Mouse (Mus musculus): Measurements from ENCODE around the gene Cux2. TPM values are rescaled to one million over a fixed set of nuclear protein-coding genes. Genes with fewer than 3 reads are reported as not detected.
"Not testable (repeated sequence)": the region's sequence is repeated elsewhere in the genome, so short reads cannot be mapped to it uniquely, and the experiment has no call there.

The Cux2 gene
- total and polyA plus RNA-seq, 3 experiments: 0.11 TPM; not detected in 2

GRCm38 (mm10) chr5:121856740-121857139 is 193.2 kb downstream of the Cux2 start:
- no peak for DNase-seq (ENCODE audit: low spot score)

DNA sequence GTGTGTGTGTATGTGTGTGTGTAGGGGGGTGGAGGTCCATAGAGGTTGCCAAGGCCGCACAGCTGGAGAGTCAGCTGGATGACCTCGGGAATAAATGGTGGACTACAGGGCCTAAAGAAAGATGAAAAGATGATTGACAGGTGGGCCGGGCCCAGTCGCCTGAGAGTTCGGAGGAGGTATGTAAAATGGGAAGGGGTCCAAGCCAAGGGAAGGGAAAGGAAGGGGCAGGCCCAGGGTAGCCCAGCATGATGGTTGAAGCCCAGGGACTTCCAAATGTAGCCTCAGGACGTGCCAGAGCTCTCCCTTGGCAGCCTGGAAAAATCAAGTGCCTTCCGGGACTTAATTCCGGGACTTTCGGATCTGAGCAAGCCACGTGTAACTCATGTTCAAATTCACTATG is 195.1 kb downstream of the Cux2 start:
- no peak for TF ChIP-seq GATA2 (IDR thresholded peaks at IDR 0.05; ENCODE audit: borderline replicate concordance, low read depth, low read length)
- no peak for TF ChIP-seq POLR2AphosphoS5 (IDR thresholded peaks at IDR 0.05; ENCODE audit: insufficient replicate concordance, low read depth, low read length)
- Histone ChIP-seq H3K4me1 (ENCODE audit: insufficient read depth, low read depth, low read length) (peaks cover 17% of the 10 kb centered on the region), H3K9me3 (replicated peaks) (no peaks in the 10 kb centered on the region), H3K4me3 (ENCODE audit: low read depth, low read length) (no peak overlapping the region), H3K36me3 (replicated peaks) (peaks cover 43% of the 10 kb centered on the region), H3K27me3 (ENCODE audit: insufficient read depth, low read length) (peaks cover 14% of the 10 kb centered on the region)
- ATAC-seq (ENCODE audit: extremely low read depth, insufficient number of reproducible peaks, low FRiP score, poor library complexity, severe bottlenecking): no peak
- no peak for DNase-seq (ENCODE audit: low spot score)

More at GRCm38 (mm10) chr5:121856740-121857139, 193.2 kb downstream of the Cux2 start:
- Histone ChIP-seq H3K9me3 (replicated peaks) (no peaks in the 10 kb centered on the region), H3K36me3 (replicated peaks) (peaks cover 28% of the 10 kb centered on the region), H3K4me3 (ENCODE audit: low read depth, low read length) (no peak overlapping the region), H3K27me3 (ENCODE audit: insufficient read depth, low read length) (peaks cover 26% of the 10 kb centered on the region), H3K4me1 (ENCODE audit: insufficient read depth, low read depth, low read length) (no peaks in the 10 kb centered on the region)
- ATAC-seq (ENCODE audit: extremely low read depth, insufficient number of reproducible peaks, low FRiP score, poor library complexity, severe bottlenecking): no peak
- TF ChIP-seq CTCF (IDR thresholded peaks at IDR 0.05; ENCODE audit: low read depth, low read length) (no peak), GATA1 (IDR thresholded peaks at IDR 0.05; ENCODE audit: borderline replicate concordance, low read length) (no peak), POLR2AphosphoS5 (IDR thresholded peaks at IDR 0.05; ENCODE audit: insufficient replicate concordance, low read depth, low read length) (no peak), GATA2 (IDR thresholded peaks at IDR 0.05; ENCODE audit: borderline replicate concordance, low read depth, low read length) (no peak), TAL1 (conservative IDR thresholded peaks at IDR 0.05; ENCODE audit: low read depth, low read length) (no peak)

DNA sequence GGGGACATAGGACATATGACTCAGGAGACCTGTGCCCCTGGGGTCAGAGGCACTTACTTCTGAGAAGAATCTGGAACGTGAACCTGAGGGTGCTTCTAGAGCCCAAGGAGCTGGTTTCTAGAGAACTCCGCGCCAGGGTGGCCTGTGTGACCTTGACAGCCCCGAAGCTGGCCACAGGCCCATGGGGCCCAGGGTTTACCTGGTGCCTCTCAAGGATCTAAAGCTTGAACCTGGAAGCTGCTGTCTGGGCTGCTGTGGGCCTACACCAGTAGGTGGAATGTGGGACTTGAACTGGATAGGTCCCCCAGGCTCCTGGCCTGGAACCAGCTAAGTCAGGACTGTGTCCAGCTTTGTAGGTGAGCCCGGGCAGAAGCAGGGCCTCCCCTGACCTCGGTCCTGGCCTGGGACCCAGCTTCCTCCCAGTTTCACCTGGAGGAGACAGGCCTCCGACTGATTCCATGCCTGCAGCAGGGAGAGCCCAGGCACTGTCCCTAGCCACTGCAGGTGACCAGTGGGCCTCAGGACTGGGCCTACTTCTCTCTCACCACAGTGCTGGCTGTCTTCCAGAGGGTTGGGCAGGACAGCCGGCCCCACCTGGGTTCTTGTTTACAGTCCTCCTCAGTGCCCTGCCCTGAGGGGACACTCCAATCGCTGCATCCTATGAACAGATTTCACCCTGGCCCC is 196.4 kb downstream of the Cux2 start:
- no peak overlapping the region for H3K4me3 ChIP-seq (ENCODE audit: low read depth, low read length)
- H3K27me3 ChIP-seq (ENCODE audit: insufficient read depth, low read length): peaks cover 14% of the 10 kb centered on the region
- TF ChIP-seq TAL1 (conservative IDR thresholded peaks at IDR 0.05; ENCODE audit: low read depth, low read length): no peak
- TF ChIP-seq POLR2AphosphoS5 (IDR thresholded peaks at IDR 0.05; ENCODE audit: insufficient replicate concordance, low read depth, low read length): no peak
- no peak for TF ChIP-seq GATA2 (IDR thresholded peaks at IDR 0.05; ENCODE audit: borderline replicate concordance, low read depth, low read length)
- no peak for TF ChIP-seq GATA1 (IDR thresholded peaks at IDR 0.05; ENCODE audit: borderline replicate concordance, low read length)
- no peak for TF ChIP-seq CTCF (IDR thresholded peaks at IDR 0.05; ENCODE audit: low read depth, low read length)
- no peaks in the 10 kb centered on the region for H3K9me3 ChIP-seq (replicated peaks)
- H3K36me3 ChIP-seq (replicated peaks): peaks cover 43% of the 10 kb centered on the region
- H3K4me1 ChIP-seq (ENCODE audit: insufficient read depth, low read depth, low read length): peaks cover 21% of the 10 kb centered on the region
- no peak for ATAC-seq (ENCODE audit: extremely low read depth, insufficient number of reproducible peaks, low FRiP score, poor library complexity, severe bottlenecking)
- no peak for DNase-seq (ENCODE audit: low spot score)

DNA sequence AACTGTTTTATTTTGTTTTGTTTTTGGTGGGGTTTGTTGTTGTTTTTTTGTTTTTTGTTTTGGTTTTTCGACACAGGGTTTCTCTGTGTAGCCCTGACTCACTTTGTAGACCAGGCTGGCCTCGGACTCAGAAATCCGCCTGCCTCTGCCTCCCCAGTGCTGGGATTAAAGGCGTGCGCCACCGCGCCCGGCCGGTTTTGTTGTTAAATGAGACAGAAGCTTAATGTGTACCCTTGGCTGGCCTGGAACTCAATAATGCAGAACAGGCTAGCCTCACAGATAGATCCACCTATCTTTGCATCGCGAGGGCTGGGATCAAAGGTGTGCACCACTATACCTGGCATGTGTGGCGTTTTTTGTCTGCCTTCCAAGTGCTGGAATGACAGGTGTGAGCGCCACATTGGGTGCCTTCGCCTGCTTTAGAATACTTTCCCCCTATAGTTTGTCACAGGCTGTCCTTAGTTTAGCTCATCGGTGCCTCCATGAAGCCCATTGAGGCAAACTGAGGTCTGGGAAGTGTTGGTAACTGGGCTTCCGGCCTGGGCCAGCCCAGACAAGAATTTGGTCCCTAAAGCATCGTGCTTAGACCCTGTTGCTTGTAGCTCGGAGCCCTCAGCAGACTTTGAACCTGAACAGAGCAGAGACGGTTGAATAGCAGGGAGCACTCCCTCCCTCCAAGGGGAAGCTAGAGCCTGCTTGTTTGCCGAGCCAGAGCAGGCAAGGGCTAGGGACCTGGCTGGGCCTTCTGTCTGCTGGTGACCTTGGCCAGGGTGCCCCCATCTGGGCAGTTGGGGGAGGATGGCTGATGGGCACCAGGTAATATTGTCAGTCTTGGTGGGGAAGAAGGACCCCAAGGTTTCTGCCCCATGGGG is 200.2 kb downstream of the Cux2 start:
- TF ChIP-seq POLR2AphosphoS5 (IDR thresholded peaks at IDR 0.05; ENCODE audit: insufficient replicate concordance, low read depth, low read length) (no peak), CTCF (IDR thresholded peaks at IDR 0.05; ENCODE audit: low read depth, low read length) (no peak), TAL1 (conservative IDR thresholded peaks at IDR 0.05; ENCODE audit: low read depth, low read length) (no peak), GATA1 (IDR thresholded peaks at IDR 0.05; ENCODE audit: borderline replicate concordance, low read length) (no peak), GATA2 (IDR thresholded peaks at IDR 0.05; ENCODE audit: borderline replicate concordance, low read depth, low read length) (no peak)
- peak overlapping the region; percentile 82 for H3K4me3 ChIP-seq (ENCODE audit: low read depth, low read length)
- no peak for DNase-seq (ENCODE audit: low spot score)
- H3K27me3 ChIP-seq (ENCODE audit: insufficient read depth, low read length): no peaks in the 10 kb centered on the region; the same call in 1 of the 2 replicates
- H3K4me1 ChIP-seq (ENCODE audit: insufficient read depth, low read depth, low read length): peaks cover 40% of the 10 kb centered on the region
- no peak for ATAC-seq (ENCODE audit: extremely low read depth, insufficient number of reproducible peaks, low FRiP score, poor library complexity, severe bottlenecking)
- peaks cover 43% of the 10 kb centered on the region for H3K36me3 ChIP-seq (replicated peaks)
- H3K9me3 ChIP-seq (replicated peaks): no peaks in the 10 kb centered on the region

DNA sequence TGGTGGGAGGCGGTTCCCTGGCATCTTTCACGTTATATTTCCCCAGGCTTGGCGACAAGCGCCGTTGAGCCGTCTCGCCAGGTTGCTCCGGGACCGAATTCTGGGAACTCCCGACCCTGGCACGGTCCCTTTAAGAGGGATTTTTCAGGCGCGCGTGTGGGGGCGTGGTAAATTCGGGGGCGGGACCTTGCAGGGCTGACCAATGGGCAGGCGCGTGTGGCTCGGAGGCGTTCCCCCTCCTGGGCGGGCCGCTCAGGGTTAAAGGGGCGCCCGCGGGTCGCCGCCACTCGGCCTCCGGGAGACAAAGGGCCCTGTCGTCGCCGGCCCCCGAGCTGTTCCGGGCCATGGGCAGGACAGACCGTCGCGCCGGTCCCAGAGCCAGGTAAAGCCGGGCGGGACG is 201.2 kb downstream of the Cux2 start, which contains the start of gene Pheta1:
Gene Pheta1 (plus strand): TSS at position 242 of the 400 bp plus-strand sequence.
- Histone ChIP-seq H3K9me3 (replicated peaks) (no peaks in the 10 kb centered on the region), H3K27me3 (ENCODE audit: insufficient read depth, low read length) (peaks cover 7% of the 10 kb centered on the region; the same call in 1 of the 2 replicates), H3K4me1 (ENCODE audit: insufficient read depth, low read depth, low read length) (peaks cover 47% of the 10 kb centered on the region), H3K4me3 (ENCODE audit: low read depth, low read length) (peak within 1 kb of the TSS; percentile 82), H3K36me3 (replicated peaks) (peaks cover 35% of the 10 kb centered on the region)
- DNase-seq (ENCODE audit: low spot score) (peak; percentile 94), ATAC-seq (ENCODE audit: extremely low read depth, insufficient number of reproducible peaks, low FRiP score, poor library complexity, severe bottlenecking) (peak; percentile 80)
- TF ChIP-seq POLR2AphosphoS5 (IDR thresholded peaks at IDR 0.05; ENCODE audit: insufficient replicate concordance, low read depth, low read length) (no peak), CTCF (IDR thresholded peaks at IDR 0.05; ENCODE audit: low read depth, low read length) (no peak), TAL1 (conservative IDR thresholded peaks at IDR 0.05; ENCODE audit: low read depth, low read length) (no peak), GATA1 (IDR thresholded peaks at IDR 0.05; ENCODE audit: borderline replicate concordance, low read length) (no peak), GATA2 (IDR thresholded peaks at IDR 0.05; ENCODE audit: borderline replicate concordance, low read depth, low read length) (no peak)

DNA sequence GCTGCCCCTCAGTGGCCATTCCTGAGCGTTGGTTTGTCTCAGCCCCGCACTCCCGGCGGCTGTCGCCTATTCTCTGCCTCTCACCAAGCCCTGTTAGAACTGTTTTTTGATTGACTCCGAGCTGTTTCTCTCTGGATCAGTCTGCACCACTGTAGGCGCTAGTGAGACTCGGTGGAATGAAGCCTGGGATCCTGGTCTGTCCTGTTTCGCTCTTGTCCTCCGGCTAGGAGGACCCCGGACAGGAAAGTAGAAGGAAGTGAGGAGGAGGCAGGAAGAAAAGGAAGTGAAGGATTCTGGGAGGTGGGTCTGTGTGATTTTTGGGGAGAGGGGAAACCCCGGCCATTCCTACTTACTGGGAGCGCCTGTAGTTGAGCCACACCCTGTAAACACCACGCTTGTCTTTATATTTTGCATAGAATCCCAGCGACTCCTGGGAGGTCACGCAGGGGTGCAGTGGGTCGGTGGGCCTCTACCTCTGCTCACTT is 201.8 kb downstream of the Cux2 start:
- TF ChIP-seq CTCF (IDR thresholded peaks at IDR 0.05; ENCODE audit: low read depth, low read length): no peak
- TF ChIP-seq GATA2 (IDR thresholded peaks at IDR 0.05; ENCODE audit: borderline replicate concordance, low read depth, low read length): no peak
- no peak for TF ChIP-seq POLR2AphosphoS5 (IDR thresholded peaks at IDR 0.05; ENCODE audit: insufficient replicate concordance, low read depth, low read length)
- no peak for TF ChIP-seq GATA1 (IDR thresholded peaks at IDR 0.05; ENCODE audit: borderline replicate concordance, low read length)
- no peak for TF ChIP-seq TAL1 (conservative IDR thresholded peaks at IDR 0.05; ENCODE audit: low read depth, low read length)

DNA sequence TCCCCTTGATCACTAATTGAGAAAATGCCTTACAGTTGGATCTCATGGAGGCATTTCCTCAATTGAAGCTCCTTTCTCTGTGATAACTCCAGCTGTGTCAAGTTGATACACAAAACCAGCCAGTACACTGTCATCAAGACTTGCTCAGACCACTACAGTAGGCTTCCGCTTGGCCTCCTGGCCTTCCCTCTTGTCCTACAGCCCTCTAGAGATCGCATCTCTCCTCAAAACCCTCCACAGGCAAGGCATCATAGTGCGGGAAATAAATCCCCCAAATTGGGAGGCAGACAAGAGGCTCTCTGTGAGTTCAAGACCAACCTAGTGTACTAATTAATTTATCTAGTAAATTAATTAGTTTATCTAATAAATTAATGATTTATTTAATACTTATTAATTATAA is 202.6 kb downstream of the Cux2 start:
- ATAC-seq (ENCODE audit: extremely low read depth, insufficient number of reproducible peaks, low FRiP score, poor library complexity, severe bottlenecking); DNase-seq (ENCODE audit: low spot score); H3K4me3 ChIP-seq (ENCODE audit: low read depth, low read length); H3K9me3 ChIP-seq (replicated peaks): not testable (repeated sequence)
- Histone ChIP-seq H3K27me3 (ENCODE audit: insufficient read depth, low read length) (peaks cover 14% of the 10 kb centered on the region; the same call in 1 of the 2 replicates), H3K4me1 (ENCODE audit: insufficient read depth, low read depth, low read length) (peaks cover 61% of the 10 kb centered on the region), H3K36me3 (replicated peaks) (peaks cover 20% of the 10 kb centered on the region)

More for the DNA sequence above, 201.8 kb downstream of the Cux2 start:
- Histone ChIP-seq H3K9me3 (replicated peaks) (no peaks in the 10 kb centered on the region), H3K4me1 (ENCODE audit: insufficient read depth, low read depth, low read length) (peaks cover 53% of the 10 kb centered on the region), H3K27me3 (ENCODE audit: insufficient read depth, low read length) (peaks cover 14% of the 10 kb centered on the region; the same call in 1 of the 2 replicates), H3K36me3 (replicated peaks) (peaks cover 28% of the 10 kb centered on the region), H3K4me3 (ENCODE audit: low read depth, low read length) (peak overlapping the region; percentile 82)
- ATAC-seq (ENCODE audit: extremely low read depth, insufficient number of reproducible peaks, low FRiP score, poor library complexity, severe bottlenecking) (peak; percentile 17), DNase-seq (ENCODE audit: low spot score) (peak; percentile 63)

Measured in G1E (cell line).